Comparison of ENCODE assay signal across 22 mouse cellular contexts in genomic region chr9:21578226-21578625, GRCm38 (mm10). TPM values are rescaled to one million over a fixed set of nuclear protein-coding genes. Genes with fewer than 3 reads are reported as not detected.
A peak's percentile ranks its signal among the peaks of the same experiment; 100 is the strongest.
DNase-seq lines count a peak whose midpoint lies in the region; ATAC-seq and TF ChIP-seq lines count a peak whose summit lies in the region.
"Had no signal": no experiment of that assay in that cellular context is flagged by ENCODE, and none has a peak within 500 bp of the region (broad histone marks: within the 10 kb centered on the region; RNA-seq: fewer than 3 reads in every experiment).

No protein-coding gene starts in this region.

- 0 out of 2 replicates have a peak overlapping the region, but pooled peaks have one; percentile 10 for H3K27ac ChIP-seq in layer of hippocampus, adult 2 months
- no peak overlapping the region for H3K27ac ChIP-seq in midbrain, embryonic 11.5 days (ENCODE audit: low read depth, low read length)
- H3K27ac ChIP-seq in midbrain, embryonic 14.5 days (replicated peaks; ENCODE audit: low read depth, low read length): no peak overlapping the region
- no peak overlapping the region for H3K27ac ChIP-seq in MEL (ENCODE audit: control insufficient read depth, low read depth, low read length)
- H3K27ac ChIP-seq: embryonic facial prominence, embryonic 10.5 days; embryonic facial prominence, embryonic 12.5 days; forebrain, embryonic 13.5 days; forebrain, embryonic 15.5 days had no signal

- TF ChIP-seq POLR2A in MEL (IDR thresholded peaks at IDR 0.05; ENCODE audit: control insufficient read depth in 1 of 2, insufficient read depth in 1 of 2, low read depth in 1 of 2, low read length in 2 of 2, poor library complexity in 1 of 2): no peak

- H3K36me3 ChIP-seq in midbrain, embryonic 11.5 days (ENCODE audit: control insufficient read depth, insufficient read depth, low read length): peaks cover 27% of the 10 kb centered on the region
- peaks cover 93% of the 10 kb centered on the region for H3K36me3 ChIP-seq in midbrain, embryonic 14.5 days (ENCODE audit: control insufficient read depth, insufficient read depth, low read length)
- peaks cover 0 to 78% of the 10 kb centered on the region in 2 experiments; a peak in 2 of 4 replicates for H3K36me3 ChIP-seq in MEL (ENCODE audit: control insufficient read depth in 1 of 2, insufficient read depth in 2 of 2, low read length in 2 of 2)

- H3K4me3 ChIP-seq in layer of hippocampus, adult 2 months: no peak overlapping the region
- H3K4me3 ChIP-seq in midbrain, embryonic 11.5 days (ENCODE audit: low read depth, low read length): no peak overlapping the region
- H3K4me3 ChIP-seq in midbrain, embryonic 14.5 days (replicated peaks; ENCODE audit: low read depth, low read length): no peak overlapping the region
- no peak overlapping the region for H3K4me3 ChIP-seq in MEL (ENCODE audit: control insufficient read depth in 1 of 2, insufficient read depth in 1 of 2, low read depth in 2 of 2, low read length in 2 of 2)
- H3K4me3 ChIP-seq: embryonic facial prominence, embryonic 10.5 days; embryonic facial prominence, embryonic 12.5 days; forebrain, embryonic 13.5 days; forebrain, embryonic 15.5 days had no signal

- TF ChIP-seq EP300 in MEL (IDR thresholded peaks at IDR 0.05; ENCODE audit: low read depth in 1 of 2, low read length in 2 of 2): no peak

- H3K9me3 ChIP-seq in midbrain, embryonic 11.5 days (ENCODE audit: control insufficient read depth, low read length): no peaks in the 10 kb centered on the region
- H3K9me3 ChIP-seq in midbrain, embryonic 14.5 days (ENCODE audit: control insufficient read depth, low read length): no peaks in the 10 kb centered on the region
- H3K9me3 ChIP-seq in MEL (replicated peaks; ENCODE audit: insufficient read depth, low read length): no peaks in the 10 kb centered on the region
- H3K9me3 ChIP-seq: embryonic facial prominence, embryonic 10.5 days; embryonic facial prominence, embryonic 12.5 days; forebrain, embryonic 13.5 days; forebrain, embryonic 15.5 days had no signal

- H3K4me1 ChIP-seq in midbrain, embryonic 11.5 days (ENCODE audit: control insufficient read depth, insufficient read depth, low read length): no peaks in the 10 kb centered on the region
- no peaks in the 10 kb centered on the region for H3K4me1 ChIP-seq in midbrain, embryonic 14.5 days (ENCODE audit: control insufficient read depth, insufficient read depth, low read length)
- H3K4me1 ChIP-seq in MEL (ENCODE audit: control insufficient read depth in 1 of 2, insufficient read depth in 2 of 2, low read length in 2 of 2): no peaks in the 10 kb centered on the region
- H3K4me1 ChIP-seq: embryonic facial prominence, embryonic 10.5 days; embryonic facial prominence, embryonic 12.5 days; forebrain, embryonic 13.5 days; forebrain, embryonic 15.5 days had no signal

- no peak overlapping the region for H3K9ac ChIP-seq in midbrain, embryonic 11.5 days (ENCODE audit: low read length)
- no peak overlapping the region for H3K9ac ChIP-seq in midbrain, embryonic 14.5 days (replicated peaks; ENCODE audit: low read length)
- no peak overlapping the region for H3K9ac ChIP-seq in MEL (ENCODE audit: control insufficient read depth, low read depth, low read length, poor library complexity, severe bottlenecking)
- H3K9ac ChIP-seq: embryonic facial prominence, embryonic 12.5 days; forebrain, embryonic 13.5 days; forebrain, embryonic 15.5 days; forebrain, postnatal 0 days had no signal

- TF ChIP-seq CTCF in layer of hippocampus, adult 2 months (conservative IDR thresholded peaks at IDR 0.05): no peak
- TF ChIP-seq CTCF in MEL (IDR thresholded peaks at IDR 0.05 in 2 of 3, conservative IDR thresholded peaks at IDR 0.05 in 1 of 3; ENCODE audit: control insufficient read depth in 1 of 3, insufficient read depth in 1 of 3, low read depth in 2 of 3, low read length in 3 of 3, poor library complexity in 1 of 3, severe bottlenecking in 1 of 3): no peak

- H3K79me2 ChIP-seq in MEL (ENCODE audit: control insufficient read depth, insufficient read depth, low read length, poor library complexity): no peaks in the 10 kb centered on the region

- H3K27me3 ChIP-seq in midbrain, embryonic 11.5 days (ENCODE audit: control insufficient read depth, insufficient read depth, low read length): no peaks in the 10 kb centered on the region
- H3K27me3 ChIP-seq in midbrain, embryonic 14.5 days (ENCODE audit: control insufficient read depth, insufficient read depth, low read length): no peaks in the 10 kb centered on the region
- no peaks in the 10 kb centered on the region for H3K27me3 ChIP-seq in MEL (ENCODE audit: control insufficient read depth in 1 of 2, insufficient read depth in 2 of 2, low read length in 2 of 2)
- H3K27me3 ChIP-seq: embryonic facial prominence, embryonic 12.5 days; forebrain, embryonic 13.5 days; forebrain, embryonic 15.5 days; Patski had no signal

- H3K4me2 ChIP-seq in midbrain, embryonic 11.5 days: no peak overlapping the region
- H3K4me2 ChIP-seq in midbrain, embryonic 14.5 days (ENCODE audit: low read length): no peak overlapping the region
- H3K4me2 ChIP-seq: embryonic facial prominence, embryonic 12.5 days; forebrain, embryonic 13.5 days; forebrain, embryonic 15.5 days had no signal

- WGBS in midbrain, embryonic 11.5 days: 57% methylated on average over 3 of the region's 3 CpGs
- 48% methylated on average over 3 of the region's 3 CpGs for WGBS in midbrain, embryonic 14.5 days

- peak; percentile 59 to 62 for DNase-seq in cerebellum, postnatal 14 days
- DNase-seq in cerebellum, postnatal 25 days: no peak
- no peak for DNase-seq in layer of hippocampus, adult 2 months (ENCODE audit: low spot score in 2 of 2)
- DNase-seq in layer of hippocampus, adult 18-20 months (ENCODE audit: low spot score in 2 of 2): no peak
- DNase-seq in midbrain, embryonic 11.5 days (ENCODE audit: low spot score, missing footprints): peak; percentile 62
- no peak for DNase-seq in midbrain, embryonic 14.5 days
- no peak for DNase-seq in MEL (ENCODE audit: low read depth, low spot score)
- DNase-seq in right cerebral cortex, postnatal 25 days: no peak
- DNase-seq: adrenal gland, adult 8-10 months; adrenal gland, postnatal 14 days; adrenal gland, postnatal 36 days; cerebellum, adult 11-12 months; cerebellum, adult 2 months; cerebellum, adult 9-10 months; forebrain, postnatal 0 days had no signal

- no peak for TF ChIP-seq RAD21 in MEL (IDR thresholded peaks at IDR 0.05; ENCODE audit: low read depth, low read length)

- ATAC-seq in midbrain, embryonic 11.5 days (ENCODE audit: low FRiP score): no peak
- no peak for ATAC-seq in midbrain, embryonic 14.5 days (ENCODE audit: low FRiP score, low TSS enrichment)
- ATAC-seq: activated CD4-positive, CD25-positive, alpha-beta regulatory T cell, adult 4 months; forebrain, embryonic 13.5 days; forebrain, embryonic 15.5 days; forebrain, postnatal 0 days; Patski had no signal

TF ChIP-seq in MEL, 35 proteins besides CTCF, POLR2A, EP300 and RAD21 (continues in another document):
- no peak for TF ChIP-seq POLR2AphosphoS5 (IDR thresholded peaks at IDR 0.05; ENCODE audit: borderline replicate concordance, low read depth, low read length)
- TF ChIP-seq ZMIZ1 (IDR thresholded peaks at IDR 0.05; ENCODE audit: low read depth, low read length): peak; percentile 12; the same call in 1 of the 2 replicates

RNA-seq across cellular contexts. Expression of gene Timm29, which starts 14.3 kb away (rescaled TPM):
- total RNA-seq in layer of hippocampus, adult 2 months (2021): 10 to 100 TPM; 58.3 to 62.0 TPM
- 10 to 100 TPM; 61.7 to 63.6 TPM for total RNA-seq in layer of hippocampus, adult 18-20 months (2021)
- polyA plus RNA-seq in midbrain, embryonic 11.5 days (2014; fragmentation: Nextera tagmentation; extraction: Ambion mirVana): 57.9 and 59.9 TPM in 2 replicates
- polyA plus RNA-seq in midbrain, embryonic 14.5 days (2014; fragmentation: Nextera tagmentation; extraction: Ambion mirVana): 68.8 and 86.9 TPM in 2 replicates
- 74.1 and 87.9 TPM in 2 replicates for total RNA-seq in MEL (2012; rRNA removed)
- polyA plus RNA-seq in MEL (2012; ENCODE audit: insufficient read depth in 1 of 2, insufficient read length in 2 of 2, low read depth in 1 of 2, low replicate concordance in 2 of 2, missing spikeins in 1 of 2): 100 to 1,000 TPM in 1 of 2 experiments, 10 to 100 TPM in 1; 45.8 to 163 TPM

RNA-seq across cellular contexts. Expression of gene Yipf2, which starts 14.4 kb away (rescaled TPM):
- total RNA-seq in layer of hippocampus, adult 2 months (2021): 10 to 100 TPM; 18.6 to 19.8 TPM
- total RNA-seq in layer of hippocampus, adult 18-20 months (2021): 10 to 100 TPM; 19.5 to 20.0 TPM
- 14.8 and 15.1 TPM in 2 replicates for polyA plus RNA-seq in midbrain, embryonic 11.5 days (2014; fragmentation: Nextera tagmentation; extraction: Ambion mirVana)
- 19.4 and 20.5 TPM in 2 replicates for polyA plus RNA-seq in midbrain, embryonic 14.5 days (2014; fragmentation: Nextera tagmentation; extraction: Ambion mirVana)
- total RNA-seq in MEL (2012; rRNA removed): 22.8 and 24.0 TPM in 2 replicates
- polyA plus RNA-seq in MEL (2012; ENCODE audit: insufficient read depth in 1 of 2, insufficient read length in 2 of 2, low read depth in 1 of 2, low replicate concordance in 2 of 2, missing spikeins in 1 of 2): 10 to 100 TPM in 1 of 2 experiments, not detected in 1; 84.9 TPM

RNA-seq across cellular contexts. Expression of gene Carm1, which starts 31.5 kb away (rescaled TPM):
- total RNA-seq in layer of hippocampus, adult 2 months (2021): 10 to 100 TPM; 75.9 to 85.6 TPM
- total RNA-seq in layer of hippocampus, adult 18-20 months (2021): 10 to 100 TPM; 76.4 to 81.6 TPM
- polyA plus RNA-seq in midbrain, embryonic 11.5 days (2014; fragmentation: Nextera tagmentation; extraction: Ambion mirVana): 53.4 and 63.1 TPM in 2 replicates
- 34.7 and 42.0 TPM in 2 replicates for polyA plus RNA-seq in midbrain, embryonic 14.5 days (2014; fragmentation: Nextera tagmentation; extraction: Ambion mirVana)
- 121 and 131 TPM in 2 replicates for total RNA-seq in MEL (2012; rRNA removed)
- polyA plus RNA-seq in MEL (2012; ENCODE audit: insufficient read depth in 1 of 2, insufficient read length in 2 of 2, low read depth in 1 of 2, low replicate concordance in 2 of 2, missing spikeins in 1 of 2): 100 to 1,000 TPM; 121 to 423 TPM

RNA-seq across cellular contexts. Expression of gene Smarca4, which starts 37.7 kb away (rescaled TPM):
- total RNA-seq in layer of hippocampus, adult 2 months (2021): 100 to 1,000 TPM; 114 to 115 TPM
- 100 to 1,000 TPM; 111 to 117 TPM for total RNA-seq in layer of hippocampus, adult 18-20 months (2021)
- 126 and 136 TPM in 2 replicates for polyA plus RNA-seq in midbrain, embryonic 11.5 days (2014; fragmentation: Nextera tagmentation; extraction: Ambion mirVana)
- 162 and 179 TPM in 2 replicates for polyA plus RNA-seq in midbrain, embryonic 14.5 days (2014; fragmentation: Nextera tagmentation; extraction: Ambion mirVana)
- 249 and 263 TPM in 2 replicates for total RNA-seq in MEL (2012; rRNA removed)
- polyA plus RNA-seq in MEL (2012; ENCODE audit: insufficient read depth in 1 of 2, insufficient read length in 2 of 2, low read depth in 1 of 2, low replicate concordance in 2 of 2, missing spikeins in 1 of 2): 100 to 1,000 TPM in 1 of 2 experiments, 10 to 100 TPM in 1; 71.4 to 381 TPM

RNA-seq across cellular contexts. Expression of gene AB124611, which starts 52.2 kb away (rescaled TPM):
- total RNA-seq in layer of hippocampus, adult 2 months (2021): under 1 TPM; 0.27 to 0.44 TPM
- total RNA-seq in layer of hippocampus, adult 18-20 months (2021): not detected
- 2.9 and 3.2 TPM in 2 replicates for polyA plus RNA-seq in midbrain, embryonic 11.5 days (2014; fragmentation: Nextera tagmentation; extraction: Ambion mirVana)
- 1.0 and 1.8 TPM in 2 replicates for polyA plus RNA-seq in midbrain, embryonic 14.5 days (2014; fragmentation: Nextera tagmentation; extraction: Ambion mirVana)
- total RNA-seq in MEL (2012; rRNA removed): 37.2 and 55.2 TPM in 2 replicates
- polyA plus RNA-seq in MEL (2012; ENCODE audit: insufficient read depth in 1 of 2, insufficient read length in 2 of 2, low read depth in 1 of 2, low replicate concordance in 2 of 2, missing spikeins in 1 of 2): 10 to 100 TPM in 1 of 2 experiments, not detected in 1; 58.7 TPM
- total RNA-seq: ES-E14 had no signal
- polyA plus RNA-seq: Patski had no signal

Comparison
In these comparisons a context has a peak if more than half of its experiments do, and no peak if none do; other contexts are left out.
1. DNase-seq: peak in cerebellum, postnatal 14 days (2 of 2) and midbrain, embryonic 11.5 days (single experiment); none in cerebellum, postnatal 25 days (0 of 2), layer of hippocampus, adult 2 months (0 of 2), layer of hippocampus, adult 18-20 months (0 of 2), midbrain, embryonic 14.5 days (single experiment), MEL (single experiment) and right cerebral cortex, postnatal 25 days (single experiment).